Mouse (Mus musculus) subcutaneous adipose tissue, adult 2 months (tissue): ENCODE data around the gene Adgrg6. TPM values are rescaled to one million over a fixed set of nuclear protein-coding genes. Genes with fewer than 3 reads are reported as not detected.

Source experiments
- polyA plus RNA-seq: library from polyadenylated mRNA; depleted of rRNA; stranded (reverse); fragments of >200 nt; gene quantifications from 2 replicates; pipeline ENCODE4 v1.2.3, GENCODE M21; 2012; ENCODE audit warnings: low replicate concordance; rRNA removed

The Adgrg6 gene
- 1.4 and 4.3 TPM in 2 replicates for polyA plus RNA-seq

DNA sequence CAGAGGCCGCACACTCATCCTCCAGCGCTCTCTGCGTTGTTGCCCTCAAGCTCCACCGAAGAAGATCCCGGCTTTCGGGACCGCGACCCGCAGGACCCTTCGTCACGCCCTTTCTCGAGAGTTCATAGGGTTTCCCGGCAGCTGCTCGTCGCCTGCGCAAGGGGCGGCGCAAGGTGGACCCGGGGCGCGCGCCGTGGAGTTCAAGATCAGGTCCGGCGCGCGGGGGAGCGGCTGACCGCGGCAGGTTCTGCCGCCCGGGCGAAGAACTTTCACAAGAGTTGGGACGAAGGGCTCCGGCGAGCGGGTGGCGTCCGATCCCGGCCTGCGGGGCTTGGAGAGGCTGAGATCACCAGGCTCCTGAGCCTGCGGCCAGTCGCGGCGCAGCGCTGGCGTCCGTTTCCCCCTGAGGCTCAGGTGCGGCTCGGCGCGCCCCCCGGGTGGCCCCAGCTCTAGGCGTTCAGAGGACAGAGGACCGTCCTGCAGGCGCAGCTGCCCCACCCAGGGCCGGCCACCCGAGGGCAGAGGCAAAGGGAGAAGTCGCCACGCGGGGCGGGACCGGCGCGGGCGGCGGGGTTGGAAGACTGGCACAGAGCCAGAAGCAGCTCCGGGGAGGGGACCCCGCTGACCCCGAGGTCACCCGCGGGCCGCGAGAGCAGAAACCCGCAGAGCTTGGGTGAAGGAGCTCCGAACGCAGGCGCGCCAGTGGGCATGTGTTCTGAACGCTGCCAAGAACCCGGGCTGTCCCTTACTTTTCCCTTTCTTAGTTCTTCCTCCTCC is at the start of gene Adgrg6:
Gene Adgrg6 (minus strand): TSS at position 719 of the 777 bp plus-strand sequence.

Other genes with a start within 250 kb of the Adgrg6 start
- gene Vta1, start 159.9 kb upstream of the Adgrg6 start, polyA plus RNA-seq, result 70.5 and 98.7 TPM in 2 replicates
- 0.09 TPM in 1 of 2 replicates, not detected in the other for gene Nmbr, start 159.9 kb upstream of the Adgrg6 start, polyA plus RNA-seq
- not detected in 2 replicates for gene Gje1, start 172.6 kb upstream of the Adgrg6 start, polyA plus RNA-seq